Mouse (Mus musculus) urinary bladder, postnatal 10 days (tissue): ENCODE results near the gene Zfp300.

Source experiments
- DNase-seq: peaks from one replicate; pipeline ENCODE4 v3.0.0; 2022; ENCODE audit warnings: low spot score

The Zfp300 gene

GRCm38 (mm10) chrX:21088983-21089866 is at the start of gene Zfp300:
Zfp300 (minus strand) TSS chrX:21089527.
- no peak for DNase-seq

GRCm38 (mm10) chrX:21115520-21115919 is 26.2 kb upstream of the Zfp300 start, which contains the start of gene Ssxa1:
Ssxa1 (plus strand) TSS chrX:21115820.
- no peak for DNase-seq

GRCm38 (mm10) chrX:21089867-21090239 is 526 bp upstream of the Zfp300 start:
- no peak for DNase-seq

GRCm38 (mm10) chrX:21088645-21088982 is 713 bp downstream of the Zfp300 start:
- no peak for DNase-seq

- DNase-seq = no peak
Measured at GRCm38 (mm10) chrX:21068106-21068505, 21.2 kb downstream of the Zfp300 start, which contains the start of gene Spaca5. Spaca5 (plus strand) TSS chrX:21068406.

GRCm38 (mm10) chrX:21062544-21062890 is 26.8 kb downstream of the Zfp300 start:
- no peak for DNase-seq

GRCm38 (mm10) chrX:21061866-21062543 is 27.3 kb downstream of the Zfp300 start, which contains the start of gene Zfp182:
Zfp182 (minus strand) TSS chrX:21062316.
- peak; percentile 26 for DNase-seq

GRCm38 (mm10) chrX:21061460-21061859 is 27.9 kb downstream of the Zfp300 start:
- no peak for DNase-seq
